Mouse (Mus musculus) heart, postnatal 0 days (tissue): ENCODE measurements around the gene Gdi2. TPM values are rescaled to one million over a fixed set of nuclear protein-coding genes. Genes with fewer than 3 reads are reported as not detected.
"Not testable (repeated sequence)": the region's sequence is repeated elsewhere in the genome, so short reads cannot be mapped to it uniquely, and the experiment has no call there.

Experiments used
- ATAC-seq: fragments of 200-750 bp; cut with Nextera tagmentation; 2 replicates; pipeline ENCODE4 v1.8.0; 2017; ENCODE audit warnings: low read depth, moderate number of reproducible peaks, moderate library complexity; ENCODE audit not compliant: insufficient read depth
- DNase-seq: peaks from one replicate; pipeline ENCODE4 v3.0.0-alpha.2; 2016; ENCODE audit warnings: low spot score
- H3K27ac ChIP-seq: fragments of 300-500 bp; sonication (generic); 2 replicates; pipeline ENCODE4 v1.5.1; 2014; ENCODE audit warnings: low read depth, mild to moderate bottlenecking
- H3K27me3 ChIP-seq: fragments of 300-500 bp; sonication (generic); 2 replicates; pipeline ENCODE4 v1.6.1; 2014; ENCODE audit warnings: low read length, mixed read lengths; ENCODE audit not compliant: control insufficient read depth, insufficient read depth
- H3K36me3 ChIP-seq: fragments of 300-500 bp; sonication (generic); replicated peaks from 2 replicates; pipeline ENCODE4 v1.6.1; 2014; ENCODE audit warnings: low read length, mixed read lengths; ENCODE audit not compliant: control insufficient read depth, insufficient read depth
- H3K4me1 ChIP-seq: fragments of 300-500 bp; sonication (generic); 2 replicates; pipeline ENCODE4 v1.6.1; 2014; ENCODE audit warnings: antibody characterized with exemption; ENCODE audit not compliant: control insufficient read depth, insufficient read depth
- H3K4me2 ChIP-seq: fragments of 300-500 bp; sonication (generic); 2 replicates; pipeline ENCODE4 v1.6.1; 2014; ENCODE audit warnings: low read depth, mild to moderate bottlenecking, low read length, moderate library complexity
- H3K4me3 ChIP-seq: fragments of 300-500 bp; sonication (generic); 2 replicates; pipeline ENCODE4 v1.5.1; 2014; ENCODE audit warnings: low read depth, low read length
- H3K9ac ChIP-seq: fragments of 300-500 bp; sonication (generic); replicated peaks from 2 replicates; pipeline ENCODE4 v1.6.1; 2014; ENCODE audit warnings: low read depth, low read length, mixed read lengths
- H3K9me3 ChIP-seq: fragments of 300-500 bp; sonication (generic); replicated peaks from 2 replicates; pipeline ENCODE4 v1.6.1; 2016; ENCODE audit warnings: low read length; ENCODE audit not compliant: control insufficient read depth
- CTCF ChIP-seq: IDR thresholded peaks from 2 replicates; pipeline ENCODE4 v1.5.1; 2016; ENCODE audit warnings: antibody characterized with exemption, control low read depth, low read depth
- EP300 ChIP-seq: IDR thresholded peaks from 2 replicates; pipeline ENCODE4 v1.6.1; 2016; ENCODE audit warnings: antibody characterized with exemption, low read depth
- WGBS: fragments of 180-500 bp; shearing (Covaris S2); extraction: QIAGEN DNeasy Blood & Tissue Kit; methylation state at CpG from one replicate; pipeline ENCODE4 v1.1.7; 2014; 5-methylcytosine and 5-hydroxymethylcytosine counted together
- polyA plus RNA-seq: library from polyadenylated mRNA; unstranded; fragments of >200 nt; fragmentation: Nextera tagmentation; extraction: Ambion mirVana; gene quantifications from 2 replicates; pipeline ENCODE4 v1.2.1, GENCODE M21; 2015
- total RNA-seq: library from RNA; depleted of rRNA; stranded (reverse); fragments of >200 nt; gene quantifications from 2 replicates; pipeline ENCODE4 v1.2.3, GENCODE M21; 2014; ENCODE audit warnings: low replicate concordance

Gdi2 gene
- total and polyA plus RNA-seq, 2 experiments from 2014 or later: 152 to 285 TPM

DNA sequence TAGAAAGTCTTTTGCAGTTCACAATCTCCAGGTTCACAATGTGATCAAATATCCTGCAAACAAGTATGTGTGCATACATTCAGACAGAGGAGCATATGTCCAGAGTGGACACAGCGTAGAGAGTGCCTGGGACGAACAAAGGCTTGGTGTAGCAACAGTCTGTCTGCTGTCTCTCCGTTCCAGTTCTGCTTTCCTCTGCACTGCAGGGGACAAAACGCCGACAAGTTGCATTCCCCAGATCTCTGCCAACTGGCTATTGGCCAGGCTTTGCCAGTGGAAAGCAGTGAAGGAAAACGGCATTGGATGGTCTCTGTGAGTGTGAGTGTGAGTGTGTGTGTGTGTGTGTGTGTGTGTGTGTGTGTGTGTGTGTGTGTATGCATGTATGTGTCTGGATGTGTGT, 14.4 kb upstream of the Gdi2 start:
- no peak overlapping the region for H3K4me3 ChIP-seq
- H3K36me3 ChIP-seq: no peaks in the 10 kb centered on the region
- no peak for TF ChIP-seq EP300
- TF ChIP-seq CTCF: no peak
- H3K9me3 ChIP-seq: no peaks in the 10 kb centered on the region
- ATAC-seq (peak; percentile 79), DNase-seq (peak; percentile 60)
- peaks cover 4% of the 10 kb centered on the region; the same call in 1 of the 2 replicates for H3K4me1 ChIP-seq
- 12% methylated on average over 6 of the region's 6 CpGs for WGBS
- no peak overlapping the region for H3K9ac ChIP-seq
- H3K27me3 ChIP-seq: no peaks in the 10 kb centered on the region
- 0 out of 2 replicates have a peak overlapping the region, but pooled peaks have one; percentile 9 for H3K27ac ChIP-seq
- H3K4me2 ChIP-seq: peak overlapping the region; percentile 16; the same call in 1 of the 2 replicates

DNA sequence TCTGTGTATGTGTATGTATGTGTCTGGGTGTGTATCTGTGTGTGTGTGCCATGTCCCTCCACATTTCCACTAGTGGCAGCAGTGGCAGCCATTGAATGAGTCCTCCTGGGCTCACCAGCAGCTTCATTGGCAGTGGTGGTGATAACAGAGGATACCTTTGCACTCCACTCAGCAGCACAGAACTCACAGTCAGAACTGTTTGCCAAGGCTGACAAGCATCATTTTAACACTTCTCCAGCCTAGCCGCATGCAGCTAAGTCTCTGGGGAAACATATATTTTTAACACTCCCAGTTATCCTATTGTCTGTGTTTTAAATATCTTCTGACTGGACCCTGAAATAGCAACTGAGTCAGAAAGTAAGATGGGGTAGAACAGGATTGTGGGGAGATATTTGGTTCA, 13.9 kb upstream of the Gdi2 start:
- ATAC-seq (0 out of 2 replicates have a peak, but pooled peaks have one; percentile 37), DNase-seq (no peak)
- H3K4me1 ChIP-seq: peaks cover 4% of the 10 kb centered on the region; the same call in 1 of the 2 replicates
- H3K9me3 ChIP-seq: no peaks in the 10 kb centered on the region
- WGBS: 20% methylated on average over 1 of the region's 1 CpGs
- TF ChIP-seq CTCF (no peak), EP300 (no peak)
- no peak overlapping the region for H3K4me3 ChIP-seq
- H3K36me3 ChIP-seq: no peaks in the 10 kb centered on the region
- H3K9ac ChIP-seq: no peak overlapping the region
- H3K27me3 ChIP-seq: no peaks in the 10 kb centered on the region
- H3K27ac ChIP-seq: no peak overlapping the region
- no peak overlapping the region for H3K4me2 ChIP-seq

DNA sequence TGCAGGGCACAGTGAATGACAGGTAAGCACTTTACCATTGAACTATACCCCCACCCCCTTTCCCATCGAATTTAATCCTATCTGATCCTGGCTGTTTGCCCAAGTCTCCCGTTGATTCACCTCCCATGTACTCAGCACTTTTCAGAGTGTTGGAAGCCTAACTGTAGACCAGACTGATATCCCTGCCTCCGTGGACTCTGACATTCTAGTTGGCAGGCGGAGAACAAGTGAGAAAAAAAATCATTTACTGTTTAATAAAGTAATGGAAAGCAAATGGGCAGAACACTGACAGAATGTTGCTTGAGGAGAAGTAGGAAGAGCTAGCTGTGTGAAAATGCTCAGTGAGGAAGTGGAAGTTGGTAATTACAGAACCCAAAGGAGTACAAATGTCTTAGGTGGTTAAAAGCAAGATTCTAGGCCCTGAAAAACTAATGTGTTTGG, 12.2 kb upstream of the Gdi2 start:
- H3K36me3 ChIP-seq: no peaks in the 10 kb centered on the region
- no peak overlapping the region for H3K4me3 ChIP-seq
- no peak overlapping the region for H3K9ac ChIP-seq
- no peak for TF ChIP-seq EP300
- TF ChIP-seq CTCF: no peak
- H3K27ac ChIP-seq: no peak overlapping the region
- no peak overlapping the region for H3K4me2 ChIP-seq
- H3K9me3 ChIP-seq: no peaks in the 10 kb centered on the region
- no peak for ATAC-seq
- no peak for DNase-seq
- no peaks in the 10 kb centered on the region for H3K27me3 ChIP-seq
- 36% methylated on average over 4 of the region's 4 CpGs for WGBS
- peaks cover 4% of the 10 kb centered on the region; the same call in 1 of the 2 replicates for H3K4me1 ChIP-seq

DNA sequence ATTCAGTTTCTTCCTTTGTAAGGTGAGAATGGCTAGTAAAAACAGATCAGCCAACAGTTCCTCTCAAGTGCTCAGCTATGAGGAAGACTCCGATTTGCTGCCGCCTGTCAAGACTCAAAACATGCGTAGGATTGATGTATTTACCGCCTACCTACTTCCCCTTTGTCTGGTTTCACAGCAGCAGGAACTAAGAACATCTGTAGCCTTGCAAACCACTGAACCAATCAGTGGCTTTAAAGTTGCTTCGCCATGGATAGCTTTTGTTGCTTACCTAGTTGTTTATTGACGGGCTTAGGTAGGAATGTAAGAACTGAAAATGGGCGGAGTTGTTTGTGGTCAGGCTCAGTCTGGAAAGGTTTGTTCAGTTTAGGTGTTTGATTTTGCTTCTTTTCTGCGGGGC, 11.5 kb upstream of the Gdi2 start:
- H3K9ac ChIP-seq: no peak overlapping the region
- no peaks in the 10 kb centered on the region for H3K9me3 ChIP-seq
- TF ChIP-seq EP300: no peak
- no peak for TF ChIP-seq CTCF
- no peaks in the 10 kb centered on the region for H3K36me3 ChIP-seq
- no peak overlapping the region for H3K27ac ChIP-seq
- no peaks in the 10 kb centered on the region for H3K27me3 ChIP-seq
- 84% methylated on average over 8 of the region's 8 CpGs for WGBS
- DNase-seq: no peak
- no peak overlapping the region for H3K4me3 ChIP-seq
- peaks cover 4% of the 10 kb centered on the region; the same call in 1 of the 2 replicates for H3K4me1 ChIP-seq
- no peak for ATAC-seq
- no peak overlapping the region for H3K4me2 ChIP-seq

DNA sequence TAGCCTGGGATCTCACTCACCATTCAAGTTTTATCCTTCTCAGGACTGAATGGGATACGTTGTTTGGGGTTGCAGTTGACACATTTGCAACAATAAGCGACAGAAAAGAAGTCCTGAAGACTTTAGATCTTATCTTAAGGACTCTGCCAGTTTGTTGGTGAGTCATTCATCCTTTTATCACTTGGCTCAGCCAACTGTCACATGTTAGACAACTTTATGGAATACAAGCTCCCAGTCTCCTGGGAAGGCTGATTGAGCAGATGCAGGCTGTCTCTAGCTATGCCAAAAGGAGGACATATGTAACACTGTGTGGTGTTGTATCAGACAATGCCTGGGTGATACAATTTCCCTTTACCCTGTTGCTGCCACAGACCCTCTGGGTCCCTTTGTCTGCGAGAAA, 7.4 kb upstream of the Gdi2 start:
- Histone ChIP-seq H3K9me3 (no peaks in the 10 kb centered on the region), H3K27ac (no peak overlapping the region), H3K36me3 (no peaks in the 10 kb centered on the region), H3K27me3 (no peaks in the 10 kb centered on the region), H3K9ac (no peak overlapping the region), H3K4me2 (no peak overlapping the region), H3K4me1 (no peaks in the 10 kb centered on the region), H3K4me3 (no peak overlapping the region)
- no peak for TF ChIP-seq EP300
- no peak for TF ChIP-seq CTCF
- peak; percentile 1 for DNase-seq
- no peak for ATAC-seq
- WGBS: 37% methylated on average over 3 of the region's 3 CpGs

DNA sequence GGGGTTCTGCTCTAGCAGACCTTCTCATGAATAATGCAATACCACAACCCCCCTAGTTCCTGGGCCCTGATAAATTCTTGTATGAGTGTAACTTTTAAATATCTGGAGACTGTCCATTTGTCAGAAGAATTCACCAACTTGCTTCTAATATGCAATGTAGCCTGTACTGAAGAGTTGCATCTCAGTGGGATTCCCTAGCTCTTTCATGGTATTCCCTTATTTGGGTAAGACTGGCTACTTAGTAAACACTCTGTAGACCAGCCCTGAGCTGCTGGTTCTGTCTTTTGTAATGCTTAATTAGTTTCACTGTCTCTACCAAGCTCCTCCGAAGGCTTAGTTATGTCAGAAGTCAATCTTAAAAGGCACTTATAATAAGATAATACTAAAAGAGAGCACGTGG, 6.7 kb upstream of the Gdi2 start:
- not testable (repeated sequence) for ATAC-seq, H3K27ac ChIP-seq, H3K4me1 ChIP-seq

More for the DNA sequence above, 6.7 kb upstream of the Gdi2 start:
- H3K27me3 ChIP-seq, DNase-seq, H3K4me2 ChIP-seq, H3K36me3 ChIP-seq, H3K4me3 ChIP-seq, H3K9me3 ChIP-seq, H3K9ac ChIP-seq: not testable (repeated sequence)
- WGBS: 65% methylated on average over 2 of the region's 2 CpGs
